Mouse (Mus musculus): ENCODE measurements at regions not wholly inside any gene's neighbourhood (a gene's known extent, or its start where the extent isn't known, plus 50 kb on each side); places are given as distances from the start of the nearest gene placed in this dataset.

- DNase-seq (ENCODE audit: low spot score) = no peak
These were observed 92.6 kb upstream of the Mark1 start for GRCm38 (mm10) chr1:185091816-185092558.

- no peak for DNase-seq (ENCODE audit: low spot score)
These were observed 89.8 kb upstream of the Mark1 start for GRCm38 (mm10) chr1:185089196-185089595.

GRCm38 (mm10) chr1:185083191-185083590 is 83.8 kb upstream of the Mark1 start:
- no peak for DNase-seq (ENCODE audit: low spot score)

GRCm38 (mm10) chr1:185080118-185080517 is 80.7 kb upstream of the Mark1 start:
- DNase-seq (ENCODE audit: low spot score) = no peak

GRCm38 (mm10) chr1:185079331-185079880 is 80.0 kb upstream of the Mark1 start:
- DNase-seq (ENCODE audit: low spot score) = no peak

- DNase-seq (ENCODE audit: low spot score) = no peak
These were observed 74.6 kb upstream of the Mark1 start for GRCm38 (mm10) chr1:185074001-185074400.

GRCm38 (mm10) chr1:185072766-185073165 is 73.4 kb upstream of the Mark1 start:
- no peak for DNase-seq (ENCODE audit: low spot score)

- DNase-seq (ENCODE audit: low spot score) = no peak
These were observed 72.2 kb upstream of the Mark1 start for GRCm38 (mm10) chr1:185071566-185071965.

- no peak for DNase-seq (ENCODE audit: low spot score)
These were observed 71.4 kb upstream of the Mark1 start for GRCm38 (mm10) chr1:185070853-185071149.

GRCm38 (mm10) chr1:185070062-185070852 is 70.9 kb upstream of the Mark1 start:
- no peak for DNase-seq (ENCODE audit: low spot score)

- no peak for DNase-seq (ENCODE audit: low spot score)
These were observed 68.8 kb upstream of the Mark1 start for GRCm38 (mm10) chr1:185068136-185068535.

GRCm38 (mm10) chr1:185067661-185068060 is 68.3 kb upstream of the Mark1 start:
- DNase-seq (ENCODE audit: low spot score) = no peak

- no peak for DNase-seq (ENCODE audit: low spot score)
These were observed 65.7 kb upstream of the Mark1 start for GRCm38 (mm10) chr1:185065056-185065455.

GRCm38 (mm10) chr1:185062103-185062502 is 62.7 kb upstream of the Mark1 start:
- no peak for DNase-seq (ENCODE audit: low spot score)

- no peak for DNase-seq (ENCODE audit: low spot score)
These were observed 58.1 kb upstream of the Mark1 start for GRCm38 (mm10) chr1:185057443-185057842.

- DNase-seq (ENCODE audit: low spot score) = no peak
These were observed 53.3 kb upstream of the Mark1 start for GRCm38 (mm10) chr1:185052700-185053099.

- no peak for DNase-seq (ENCODE audit: low spot score)
These were observed 50.6 kb upstream of the Mark1 start for GRCm38 (mm10) chr1:185049980-185050379.

Measured in ovary, postnatal 14 days (tissue).